In the genomic region with DNA sequence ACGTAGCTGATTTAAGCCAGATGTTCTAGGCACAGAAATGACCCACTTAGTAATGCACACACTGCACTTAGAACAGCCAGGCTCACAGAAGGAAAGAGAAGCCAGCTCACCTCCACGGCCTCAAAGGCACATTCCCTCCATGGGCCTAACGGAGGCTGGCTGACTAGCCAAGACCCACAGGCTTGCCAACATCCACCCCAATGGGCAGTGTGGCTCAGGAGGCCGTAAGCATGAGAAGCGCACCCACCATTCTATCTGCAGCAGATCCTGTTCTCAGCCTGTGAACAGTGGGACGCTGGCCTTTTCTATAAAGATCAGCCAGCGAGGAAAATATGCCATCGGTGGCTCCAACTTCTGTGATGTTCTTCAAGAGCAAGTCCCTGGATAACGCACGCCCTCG, we compare ENCODE assay signal across 20 mouse cellular contexts. TPM values are rescaled to one million over a fixed set of nuclear protein-coding genes. Genes with fewer than 3 reads are reported as not detected.
DNase-seq lines count a peak whose midpoint lies in the region; ATAC-seq and TF ChIP-seq lines count a peak whose summit lies in the region.
"Had no signal": no experiment of that assay in that cellular context is flagged by ENCODE, and none has a peak within 500 bp of the region (broad histone marks: within the 10 kb centered on the region; RNA-seq: fewer than 3 reads in every experiment).

No protein-coding gene starts in this region.

- H3K9ac ChIP-seq in liver, postnatal 0 days (replicated peaks), result no peak overlapping the region
- peak overlapping the region; percentile 32; the same call in 1 of the 2 replicates for H3K9ac ChIP-seq in forebrain, embryonic 16.5 days (replicated peaks; ENCODE audit: low read depth, low read length)
- peak overlapping the region; percentile 18; the same call in 1 of the 2 replicates for H3K9ac ChIP-seq in limb, embryonic 14.5 days (ENCODE audit: low read depth, low read length, severe bottlenecking)
- H3K9ac ChIP-seq in intestine, embryonic 16.5 days (ENCODE audit: low read depth, low read length), result no peak overlapping the region
- H3K9ac ChIP-seq: liver, embryonic 13.5 days had no signal

- H3K4me3 ChIP-seq in gastrocnemius, adult 2 months, result no peak overlapping the region
- H3K4me3 ChIP-seq in liver, postnatal 0 days (ENCODE audit: low read depth, low read length), result no peak overlapping the region
- no peak overlapping the region for H3K4me3 ChIP-seq in forebrain, embryonic 16.5 days (replicated peaks; ENCODE audit: low read length)
- no peak overlapping the region for H3K4me3 ChIP-seq in limb, embryonic 14.5 days (replicated peaks; ENCODE audit: low read length)
- H3K4me3 ChIP-seq in intestine, embryonic 16.5 days (ENCODE audit: low read length), result no peak overlapping the region
- H3K4me3 ChIP-seq: liver, embryonic 13.5 days; myocyte had no signal

- DNase-seq in gastrocnemius, adult 2 months, result peak; percentile 64
- DNase-seq in gastrocnemius, adult 18-20 months (ENCODE audit: low spot score), result no peak
- DNase-seq in liver, postnatal 0 days, result no peak
- no peak for DNase-seq in liver
- no peak for DNase-seq in limb, embryonic 14.5 days (ENCODE audit: low spot score)
- DNase-seq in heart, adult 9 months (ENCODE audit: low spot score in 2 of 2), result no peak
- DNase-seq: adrenal gland, adult 8-10 months; B cell, adult 2 months; cerebellum, adult 11 months; cerebellum, postnatal 25 days; heart, adult 18-20 months; kidney, adult 9 months; liver, embryonic 13.5 days; midbrain, embryonic 14.5 days; thymus, adult 18-20 months had no signal

- H3K4me2 ChIP-seq in liver, postnatal 0 days (ENCODE audit: low read depth, low read length), result no peak overlapping the region
- H3K4me2 ChIP-seq in forebrain, embryonic 16.5 days (ENCODE audit: low read length), result no peak overlapping the region
- no peak overlapping the region for H3K4me2 ChIP-seq in limb, embryonic 14.5 days (replicated peaks; ENCODE audit: low read depth, low read length, severe bottlenecking)
- H3K4me2 ChIP-seq in intestine, embryonic 16.5 days (ENCODE audit: low read depth, low read length), result no peak overlapping the region

- H3K4me1 ChIP-seq in liver, postnatal 0 days (ENCODE audit: insufficient read depth), result peaks cover 32% of the 10 kb centered on the region
- peaks cover 49% of the 10 kb centered on the region for H3K4me1 ChIP-seq in forebrain, embryonic 16.5 days (replicated peaks; ENCODE audit: control insufficient read depth, insufficient read depth, low read length)
- peaks cover 64% of the 10 kb centered on the region for H3K4me1 ChIP-seq in limb, embryonic 14.5 days (ENCODE audit: control insufficient read depth, insufficient read depth, low read length)
- H3K4me1 ChIP-seq in intestine, embryonic 16.5 days (ENCODE audit: control insufficient read depth, insufficient read depth, low read length), result peaks cover 22% of the 10 kb centered on the region

- 90% methylated on average over 11 of the region's 11 CpGs for WGBS in liver, postnatal 0 days (ENCODE audit: insufficient replicate concordance)
- 72% methylated on average over 11 of the region's 11 CpGs for WGBS in forebrain, embryonic 16.5 days
- WGBS in limb, embryonic 14.5 days, result 52% methylated on average over 11 of the region's 11 CpGs
- 84% methylated on average over 11 of the region's 11 CpGs for WGBS in intestine, embryonic 16.5 days

- TF ChIP-seq CTCF in gastrocnemius, adult 2 months (IDR thresholded peaks at IDR 0.05), result no peak
- TF ChIP-seq CTCF in liver, postnatal 0 days (IDR thresholded peaks at IDR 0.05; ENCODE audit: low read depth), result no peak

- TF ChIP-seq POLR2A in limb, embryonic 14.5 days (IDR thresholded peaks at IDR 0.05; ENCODE audit: borderline replicate concordance, extremely low read depth, insufficient read depth, insufficient read length), result no peak

- intact Hi-C loops in gastrocnemius, adult 2 months (cut with DNase I), result no loop called here

- no peak for ATAC-seq in liver, postnatal 0 days
- ATAC-seq in forebrain, embryonic 16.5 days, result no peak
- ATAC-seq in limb, embryonic 14.5 days (ENCODE audit: low FRiP score, low read depth), result no peak
- ATAC-seq in intestine, embryonic 16.5 days, result no peak
- ATAC-seq: inflammation-experienced regulatory T-cells, adult 6 months had no signal

- H3K36me3 ChIP-seq in liver, postnatal 0 days (replicated peaks; ENCODE audit: insufficient read depth, low read length), result no peaks in the 10 kb centered on the region; the same call in 1 of the 2 replicates
- peaks cover 10% of the 10 kb centered on the region for H3K36me3 ChIP-seq in forebrain, embryonic 16.5 days (ENCODE audit: control insufficient read depth, insufficient read depth)
- peaks cover 81% of the 10 kb centered on the region for H3K36me3 ChIP-seq in limb, embryonic 14.5 days (ENCODE audit: control insufficient read depth, insufficient read depth, low read length)
- no peaks in the 10 kb centered on the region; the same call in 1 of the 2 replicates for H3K36me3 ChIP-seq in intestine, embryonic 16.5 days (ENCODE audit: control insufficient read depth, insufficient read depth, low read length)

- no peak for TF ChIP-seq EP300 in liver, postnatal 0 days (IDR thresholded peaks at IDR 0.05; ENCODE audit: low read depth)

- H3K27ac ChIP-seq in gastrocnemius, adult 2 months, result peak overlapping the region; percentile 96
- H3K27ac ChIP-seq in liver, postnatal 0 days (ENCODE audit: low read depth), result peak overlapping the region; percentile 30; the same call in 1 of the 2 replicates
- peak overlapping the region; percentile 55 for H3K27ac ChIP-seq in forebrain, embryonic 16.5 days (ENCODE audit: low read length)
- peak overlapping the region; percentile 76 for H3K27ac ChIP-seq in limb, embryonic 14.5 days (replicated peaks; ENCODE audit: low read depth, low read length)
- no peak overlapping the region for H3K27ac ChIP-seq in intestine, embryonic 16.5 days (ENCODE audit: low read length)
- H3K27ac ChIP-seq: liver, embryonic 13.5 days had no signal

- H3K9me3 ChIP-seq in liver, postnatal 0 days (ENCODE audit: low read length), result no peaks in the 10 kb centered on the region
- no peaks in the 10 kb centered on the region for H3K9me3 ChIP-seq in forebrain, embryonic 16.5 days (ENCODE audit: control insufficient read depth, low read length)
- no peaks in the 10 kb centered on the region for H3K9me3 ChIP-seq in limb, embryonic 14.5 days (ENCODE audit: control insufficient read depth, low read length)
- no peaks in the 10 kb centered on the region for H3K9me3 ChIP-seq in intestine, embryonic 16.5 days (ENCODE audit: control insufficient read depth, low read length)
- H3K9me3 ChIP-seq: liver, embryonic 13.5 days had no signal

- no peaks in the 10 kb centered on the region for H3K27me3 ChIP-seq in liver, postnatal 0 days (ENCODE audit: insufficient read depth, low read length)
- no peaks in the 10 kb centered on the region for H3K27me3 ChIP-seq in forebrain, embryonic 16.5 days (replicated peaks; ENCODE audit: control insufficient read depth, insufficient read depth, low read length)
- H3K27me3 ChIP-seq in limb, embryonic 14.5 days (ENCODE audit: control insufficient read depth, insufficient read depth, low read length), result no peaks in the 10 kb centered on the region
- peaks cover 32% of the 10 kb centered on the region for H3K27me3 ChIP-seq in intestine, embryonic 16.5 days (replicated peaks; ENCODE audit: control insufficient read depth, insufficient read depth, low read length)

RNA-seq across cellular contexts. Expression of gene G430095P16Rik, which starts 6.0 kb away (rescaled TPM):
- total RNA-seq in gastrocnemius, adult 2 months (2021), result under 1 TPM; 0.36 to 0.78 TPM
- total RNA-seq in gastrocnemius, adult 18-20 months (2021), result under 1 TPM; 0.34 to 0.45 TPM
- 4.8 and 6.3 TPM in 2 replicates for polyA plus RNA-seq in liver, postnatal 0 days (2015; fragmentation: Nextera tagmentation; extraction: Ambion mirVana)
- polyA plus RNA-seq in forebrain, embryonic 16.5 days (2015; fragmentation: Nextera tagmentation; extraction: Ambion mirVana), result 2.0 and 2.2 TPM in 2 replicates
- polyA plus RNA-seq in limb, embryonic 14.5 days (2012; rRNA removed), result 4.3 and 4.8 TPM in 2 replicates
- polyA plus RNA-seq in limb, embryonic 14.5 days (2014; fragmentation: Nextera tagmentation; extraction: Ambion mirVana), result 5.7 and 6.0 TPM in 2 replicates
- 2.0 and 2.6 TPM in 2 replicates for polyA plus RNA-seq in intestine, embryonic 16.5 days (2015; fragmentation: Nextera tagmentation; extraction: Ambion mirVana)
- total RNA-seq: left cerebral cortex, adult 18-20 months had no signal

RNA-seq across cellular contexts. Expression of gene Lyl1, which starts 15.5 kb away (rescaled TPM):
- 1 to 10 TPM; 1.1 to 1.3 TPM for total RNA-seq in gastrocnemius, adult 2 months (2021)
- total RNA-seq in gastrocnemius, adult 18-20 months (2021), result 1 to 10 TPM in 1 of 2 experiments, under 1 TPM in 1; 0.73 to 1.6 TPM
- 24.6 and 25.7 TPM in 2 replicates for polyA plus RNA-seq in liver, postnatal 0 days (2015; fragmentation: Nextera tagmentation; extraction: Ambion mirVana)
- polyA plus RNA-seq in forebrain, embryonic 16.5 days (2015; fragmentation: Nextera tagmentation; extraction: Ambion mirVana), result 2.6 and 2.9 TPM in 2 replicates
- 7.1 and 7.6 TPM in 2 replicates for polyA plus RNA-seq in limb, embryonic 14.5 days (2012; rRNA removed)
- polyA plus RNA-seq in limb, embryonic 14.5 days (2014; fragmentation: Nextera tagmentation; extraction: Ambion mirVana), result 5.6 and 6.2 TPM in 2 replicates
- 4.9 and 5.0 TPM in 2 replicates for polyA plus RNA-seq in intestine, embryonic 16.5 days (2015; fragmentation: Nextera tagmentation; extraction: Ambion mirVana)
- polyA plus RNA-seq: myocyte had no signal

RNA-seq across cellular contexts. Expression of gene Nacc1, which starts 29.1 kb away (rescaled TPM):
- total RNA-seq in gastrocnemius, adult 2 months (2021), result 10 to 100 TPM; 18.7 to 24.3 TPM
- 10 to 100 TPM; 19.3 to 22.8 TPM for total RNA-seq in gastrocnemius, adult 18-20 months (2021)
- 3.3 and 3.6 TPM in 2 replicates for polyA plus RNA-seq in liver, postnatal 0 days (2015; fragmentation: Nextera tagmentation; extraction: Ambion mirVana)
- 15.5 and 15.7 TPM in 2 replicates for polyA plus RNA-seq in forebrain, embryonic 16.5 days (2015; fragmentation: Nextera tagmentation; extraction: Ambion mirVana)
- polyA plus RNA-seq in limb, embryonic 14.5 days (2012; rRNA removed), result 68.8 and 86.2 TPM in 2 replicates
- polyA plus RNA-seq in limb, embryonic 14.5 days (2014; fragmentation: Nextera tagmentation; extraction: Ambion mirVana), result 18.5 and 19.8 TPM in 2 replicates
- 11.0 and 14.8 TPM in 2 replicates for polyA plus RNA-seq in intestine, embryonic 16.5 days (2015; fragmentation: Nextera tagmentation; extraction: Ambion mirVana)

RNA-seq across cellular contexts. Expression of gene Trmt1, which starts 30.7 kb away (rescaled TPM):
- total RNA-seq in gastrocnemius, adult 2 months (2021), result 10 to 100 TPM; 45.6 to 57.5 TPM
- total RNA-seq in gastrocnemius, adult 18-20 months (2021), result 10 to 100 TPM; 47.0 to 51.4 TPM
- 21.3 TPM in 2 replicates for polyA plus RNA-seq in liver, postnatal 0 days (2015; fragmentation: Nextera tagmentation; extraction: Ambion mirVana)
- polyA plus RNA-seq in forebrain, embryonic 16.5 days (2015; fragmentation: Nextera tagmentation; extraction: Ambion mirVana), result 63.4 and 73.3 TPM in 2 replicates
- 144 and 158 TPM in 2 replicates for polyA plus RNA-seq in limb, embryonic 14.5 days (2012; rRNA removed)
- 71.0 and 71.7 TPM in 2 replicates for polyA plus RNA-seq in limb, embryonic 14.5 days (2014; fragmentation: Nextera tagmentation; extraction: Ambion mirVana)
- 60.0 and 67.1 TPM in 2 replicates for polyA plus RNA-seq in intestine, embryonic 16.5 days (2015; fragmentation: Nextera tagmentation; extraction: Ambion mirVana)

RNA-seq across cellular contexts. Expression of gene Ier2, which starts 54.1 kb away (rescaled TPM):
- 1 to 10 TPM; 5.9 to 6.5 TPM for total RNA-seq in gastrocnemius, adult 2 months (2021)
- 1 to 10 TPM; 4.7 to 8.3 TPM for total RNA-seq in gastrocnemius, adult 18-20 months (2021)
- 32.3 and 32.9 TPM in 2 replicates for polyA plus RNA-seq in liver, postnatal 0 days (2015; fragmentation: Nextera tagmentation; extraction: Ambion mirVana)
- polyA plus RNA-seq in forebrain, embryonic 16.5 days (2015; fragmentation: Nextera tagmentation; extraction: Ambion mirVana), result 22.5 and 25.5 TPM in 2 replicates
- polyA plus RNA-seq in limb, embryonic 14.5 days (2012; rRNA removed), result 33.3 and 38.2 TPM in 2 replicates
- 66.0 and 70.1 TPM in 2 replicates for polyA plus RNA-seq in limb, embryonic 14.5 days (2014; fragmentation: Nextera tagmentation; extraction: Ambion mirVana)
- polyA plus RNA-seq in intestine, embryonic 16.5 days (2015; fragmentation: Nextera tagmentation; extraction: Ambion mirVana), result 77.7 and 78.7 TPM in 2 replicates

Comparison
In these comparisons a context has a peak if more than half of its experiments do, and no peak if none do; other contexts are left out.
1. H3K9ac ChIP-seq: peak in forebrain, embryonic 16.5 days (single experiment) and limb, embryonic 14.5 days (single experiment); none in liver, postnatal 0 days (single experiment) and intestine, embryonic 16.5 days (single experiment).